Mouse (Mus musculus) myocyte (in vitro differentiated cells): ENCODE measurements around the gene Csrp2.

Source experiments
- CEBPB ChIP-seq: IDR thresholded peaks from 2 replicates; pipeline ENCODE4 v1.6.1; 2011; ENCODE audit warnings: mild to moderate bottlenecking, moderate library complexity; ENCODE audit not compliant: poor library complexity, insufficient read depth, severe bottlenecking
- MAX ChIP-seq: IDR thresholded peaks from one replicate; pipeline ENCODE4 v1.6.1; 2011; ENCODE audit warnings: low read depth, mild to moderate bottlenecking, control low read depth
- POLR2A ChIP-seq: IDR thresholded peaks from one replicate; pipeline ENCODE4 v1.6.1; 2011; ENCODE audit warnings: low read depth, mild to moderate bottlenecking, control low read depth, moderate library complexity; ENCODE audit not compliant: insufficient read length
- POLR2AphosphoS2 ChIP-seq: IDR thresholded peaks from one replicate; pipeline ENCODE4 v1.6.1; 2011; ENCODE audit warnings: low read depth, control low read depth; ENCODE audit not compliant: insufficient read length
- REST ChIP-seq: IDR thresholded peaks from one replicate; pipeline ENCODE4 v1.6.1; 2011; ENCODE audit warnings: mild to moderate bottlenecking, control low read depth, moderate library complexity; ENCODE audit not compliant: insufficient read depth, insufficient read length
- SRF ChIP-seq: IDR thresholded peaks from one replicate; pipeline ENCODE4 v1.6.1; 2011; ENCODE audit warnings: low read depth; ENCODE audit not compliant: control insufficient read depth, insufficient read length
- TCF12 ChIP-seq: IDR thresholded peaks from one replicate; pipeline ENCODE4 v1.6.1; 2011; ENCODE audit warnings: mild to moderate bottlenecking, control low read depth; ENCODE audit not compliant: poor library complexity, insufficient read depth, severe bottlenecking

GRCm38 (mm10) chr10:110974463-110974862 is 54.9 kb downstream of the Csrp2 start:
- TF ChIP-seq MAX: no peak
- TF ChIP-seq POLR2A: no peak
- TF ChIP-seq POLR2AphosphoS2: no peak
- TF ChIP-seq REST: no peak
- TF ChIP-seq CEBPB: no peak
- no peak for TF ChIP-seq SRF
- TF ChIP-seq TCF12: no peak
